Mouse (Mus musculus) neural tube, embryonic 13.5 days (tissue): ENCODE results near the gene Car15. TPM values are rescaled to one million over a fixed set of nuclear protein-coding genes. Genes with fewer than 3 reads are reported as not detected.
A peak's percentile ranks its signal among the peaks of the same experiment; 100 is the strongest.

Experiments
- ATAC-seq: fragments of 200-750 bp; cut with Nextera tagmentation; 2 replicates; pipeline ENCODE4 v1.8.0; 2017; ENCODE audit warnings: low read depth, mild to moderate bottlenecking, moderate TSS enrichment, moderate library complexity
- H3K27ac ChIP-seq: fragments of 300-500 bp; sonication (generic); replicated peaks from 2 replicates; pipeline ENCODE4 v1.5.1; 2015; ENCODE audit warnings: moderate library complexity, mild to moderate bottlenecking, inconsistent platforms
- H3K27me3 ChIP-seq: fragments of 300-500 bp; sonication (generic); 2 replicates; pipeline ENCODE4 v1.6.1; 2015; ENCODE audit warnings: mild to moderate bottlenecking, inconsistent platforms
- H3K36me3 ChIP-seq: fragments of 300-500 bp; sonication (generic); 2 replicates; pipeline ENCODE4 v1.6.1; 2015; ENCODE audit warnings: mild to moderate bottlenecking, inconsistent platforms
- H3K4me1 ChIP-seq: fragments of 300-500 bp; sonication (generic); replicated peaks from 2 replicates; pipeline ENCODE4 v1.6.1; 2015; ENCODE audit warnings: inconsistent platforms
- H3K4me2 ChIP-seq: fragments of 300-500 bp; sonication (generic); 2 replicates; pipeline ENCODE4 v1.6.1; 2015; ENCODE audit warnings: inconsistent platforms, mild to moderate bottlenecking, moderate library complexity
- H3K4me3 ChIP-seq: fragments of 300-500 bp; sonication (generic); 2 replicates; pipeline ENCODE4 v1.5.1; 2015; ENCODE audit warnings: mild to moderate bottlenecking, inconsistent platforms
- H3K9ac ChIP-seq: fragments of 300-500 bp; sonication (generic); 2 replicates; pipeline ENCODE4 v1.6.1; 2015; ENCODE audit warnings: moderate library complexity, mild to moderate bottlenecking, inconsistent platforms
- H3K9me3 ChIP-seq: fragments of 300-500 bp; sonication (generic); 2 replicates; pipeline ENCODE4 v1.6.1; 2016; ENCODE audit warnings: inconsistent platforms
- WGBS: fragments of 180-500 bp; shearing (Covaris S2); methylation state at CpG from one replicate; pipeline ENCODE4 v1.1.7; 2015; 5-methylcytosine and 5-hydroxymethylcytosine counted together
- polyA plus RNA-seq: library from polyadenylated mRNA; unstranded; fragments of >200 nt; fragmentation: Nextera tagmentation; extraction: Ambion mirVana; gene quantifications from 2 replicates; pipeline ENCODE4 v1.2.1, GENCODE M21; 2015

Gene Car15
- polyA plus RNA-seq, 1 experiment from 2014 or later, result 5.8 TPM

DNA sequence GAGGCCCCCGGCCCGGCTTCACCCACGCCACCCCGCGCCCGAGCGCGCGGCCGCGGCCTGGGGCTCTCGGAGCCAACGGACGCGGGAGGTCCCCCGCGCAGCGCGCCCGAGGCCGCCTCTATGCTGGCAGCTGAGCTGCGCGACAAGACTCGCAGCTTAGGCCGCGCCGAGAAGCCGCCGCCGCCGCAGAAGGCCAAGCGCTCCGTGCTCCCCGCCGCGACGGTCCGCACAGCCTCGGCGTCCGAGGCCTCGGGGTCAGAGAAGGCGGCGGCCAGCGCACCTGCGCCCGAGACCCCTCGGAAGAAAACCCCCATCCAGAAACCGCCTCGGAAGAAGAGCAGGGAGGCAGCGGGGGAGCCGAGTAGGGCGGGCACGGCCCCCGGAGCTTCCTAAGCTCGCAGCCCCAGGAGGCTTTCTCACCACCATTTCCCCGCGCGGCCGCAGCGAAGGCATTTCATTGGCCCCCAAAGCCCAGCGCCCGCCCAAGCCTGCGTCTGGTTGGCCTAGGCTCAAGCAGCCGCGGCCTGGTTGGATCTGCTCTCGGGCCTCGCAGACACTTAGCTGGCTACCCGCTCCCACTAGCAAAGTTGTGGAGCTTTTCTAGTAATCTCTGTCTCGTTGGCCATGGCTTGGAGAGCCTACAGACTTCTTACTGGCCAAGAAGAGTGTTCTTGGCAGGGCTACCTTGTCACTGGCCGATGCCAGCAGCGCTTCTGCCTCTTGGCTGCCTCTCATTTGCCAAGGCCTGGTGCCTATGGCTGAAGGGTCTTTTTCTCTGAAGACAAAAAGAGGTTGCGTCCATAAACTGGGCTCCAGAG lies 30.8 kb downstream of the Car15 start:
- Histone ChIP-seq H3K9me3 (no peaks in the 10 kb centered on the region), H3K4me2 (peak overlapping the region; percentile 89), H3K4me1 (peaks cover 63% of the 10 kb centered on the region), H3K27ac (peak overlapping the region; percentile 86), H3K4me3 (peak overlapping the region; percentile 65), H3K27me3 (peaks cover 64% of the 10 kb centered on the region), H3K9ac (peak overlapping the region; percentile 89), H3K36me3 (no peaks in the 10 kb centered on the region)
- ATAC-seq, result peak; percentile 85
- WGBS, result 2% methylated on average over 73 of the region's 73 CpGs

GRCm38 (mm10) chr16:17806581-17807191 lies 31.5 kb downstream of the Car15 start:
- H3K9me3 ChIP-seq, result no peaks in the 10 kb centered on the region
- peak overlapping the region; percentile 86 for H3K27ac ChIP-seq
- peak overlapping the region; percentile 65 for H3K4me3 ChIP-seq
- 2% methylated on average over 50 of the region's 50 CpGs for WGBS
- peak overlapping the region; percentile 89 for H3K9ac ChIP-seq
- H3K27me3 ChIP-seq, result peaks cover 70% of the 10 kb centered on the region
- ATAC-seq, result peak; percentile 33
- no peaks in the 10 kb centered on the region for H3K36me3 ChIP-seq
- peak overlapping the region; percentile 89 for H3K4me2 ChIP-seq
- H3K4me1 ChIP-seq, result peaks cover 66% of the 10 kb centered on the region

GRCm38 (mm10) chr16:17804982-17805381 lies 33.2 kb downstream of the Car15 start:
- Histone ChIP-seq H3K27ac (no peak overlapping the region), H3K4me3 (peak overlapping the region; percentile 31), H3K36me3 (no peaks in the 10 kb centered on the region), H3K4me2 (peak overlapping the region; percentile 63), H3K27me3 (peaks cover 76% of the 10 kb centered on the region), H3K9ac (no peak overlapping the region), H3K4me1 (peaks cover 63% of the 10 kb centered on the region), H3K9me3 (no peaks in the 10 kb centered on the region)
- 9% methylated on average over 7 of the region's 7 CpGs for WGBS
- ATAC-seq, result no peak

DNA sequence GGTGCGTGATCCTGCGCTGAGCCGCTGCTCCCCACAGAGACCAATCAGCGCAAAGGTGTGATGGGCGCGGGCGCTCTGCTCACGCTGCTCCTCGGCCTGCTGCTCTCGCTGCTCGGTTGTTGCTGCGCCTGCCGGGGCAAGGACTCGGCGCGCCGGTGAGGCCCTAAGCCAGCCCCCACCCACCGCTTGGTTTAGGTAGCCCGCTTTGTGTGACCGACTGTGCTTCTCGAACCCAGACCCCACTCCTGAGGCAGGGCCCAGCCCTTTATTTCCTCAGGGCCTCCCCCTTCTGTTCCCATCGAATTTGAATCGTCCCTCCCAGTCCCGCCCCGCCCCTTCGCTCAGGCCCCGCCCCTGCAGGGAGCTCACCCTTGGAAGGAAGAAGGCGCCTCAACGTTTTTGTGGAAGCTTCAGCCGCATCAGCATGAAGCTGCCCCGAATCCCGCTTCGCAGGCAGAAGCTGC lies 33.7 kb downstream of the Car15 start:
- Histone ChIP-seq H3K9me3 (no peaks in the 10 kb centered on the region), H3K27me3 (peaks cover 81% of the 10 kb centered on the region), H3K36me3 (no peaks in the 10 kb centered on the region), H3K4me3 (peak overlapping the region; percentile 31), H3K9ac (peak overlapping the region; percentile 44; the same call in 1 of the 2 replicates), H3K27ac (no peak overlapping the region), H3K4me2 (peak overlapping the region; percentile 63), H3K4me1 (peaks cover 58% of the 10 kb centered on the region)
- ATAC-seq, result no peak
- 3% methylated on average over 33 of the region's 33 CpGs for WGBS

DNA sequence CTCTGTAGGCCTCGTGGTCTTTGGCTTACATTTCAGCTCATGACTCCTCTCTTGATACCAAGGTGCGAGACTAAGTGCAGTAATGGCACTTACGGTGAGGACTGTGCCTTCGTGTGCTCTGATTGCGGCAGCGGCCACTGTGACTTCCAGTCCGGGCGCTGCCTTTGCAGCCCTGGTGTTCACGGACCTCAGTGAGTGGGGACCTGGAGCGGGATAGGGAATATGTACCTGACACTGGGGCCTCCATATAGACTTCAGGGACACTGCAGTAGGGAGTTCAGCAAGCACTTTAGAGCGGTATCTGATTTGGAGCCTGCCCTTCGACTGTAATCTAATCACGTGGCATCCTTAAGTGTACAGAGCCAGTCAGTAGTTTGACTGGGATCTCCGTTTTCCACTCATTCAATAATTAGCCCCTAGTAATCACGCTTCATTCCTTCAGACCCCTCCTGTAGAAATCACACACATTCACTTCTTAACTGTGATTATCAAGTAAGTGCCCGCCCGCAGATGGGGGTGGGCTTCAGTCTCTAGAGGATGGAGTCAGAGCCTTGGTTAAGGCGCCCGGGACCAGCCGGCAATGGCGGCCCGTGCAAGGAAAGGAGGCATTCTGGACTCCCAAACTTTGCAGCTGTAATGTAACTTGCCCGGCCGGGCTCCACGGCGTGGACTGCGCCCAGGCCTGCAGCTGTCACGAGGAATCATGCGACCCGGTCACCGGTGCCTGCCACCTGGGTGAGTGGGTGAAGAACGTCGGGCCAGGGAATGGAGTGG lies 34.3 kb downstream of the Car15 start:
- Histone ChIP-seq H3K27ac (no peak overlapping the region), H3K4me2 (peak overlapping the region; percentile 63), H3K4me3 (peak overlapping the region; percentile 39), H3K36me3 (no peaks in the 10 kb centered on the region), H3K9me3 (no peaks in the 10 kb centered on the region), H3K9ac (peak overlapping the region; percentile 44), H3K4me1 (peaks cover 54% of the 10 kb centered on the region), H3K27me3 (peaks cover 82% of the 10 kb centered on the region)
- ATAC-seq, result no peak
- 6% methylated on average over 33 of the region's 33 CpGs for WGBS

DNA sequence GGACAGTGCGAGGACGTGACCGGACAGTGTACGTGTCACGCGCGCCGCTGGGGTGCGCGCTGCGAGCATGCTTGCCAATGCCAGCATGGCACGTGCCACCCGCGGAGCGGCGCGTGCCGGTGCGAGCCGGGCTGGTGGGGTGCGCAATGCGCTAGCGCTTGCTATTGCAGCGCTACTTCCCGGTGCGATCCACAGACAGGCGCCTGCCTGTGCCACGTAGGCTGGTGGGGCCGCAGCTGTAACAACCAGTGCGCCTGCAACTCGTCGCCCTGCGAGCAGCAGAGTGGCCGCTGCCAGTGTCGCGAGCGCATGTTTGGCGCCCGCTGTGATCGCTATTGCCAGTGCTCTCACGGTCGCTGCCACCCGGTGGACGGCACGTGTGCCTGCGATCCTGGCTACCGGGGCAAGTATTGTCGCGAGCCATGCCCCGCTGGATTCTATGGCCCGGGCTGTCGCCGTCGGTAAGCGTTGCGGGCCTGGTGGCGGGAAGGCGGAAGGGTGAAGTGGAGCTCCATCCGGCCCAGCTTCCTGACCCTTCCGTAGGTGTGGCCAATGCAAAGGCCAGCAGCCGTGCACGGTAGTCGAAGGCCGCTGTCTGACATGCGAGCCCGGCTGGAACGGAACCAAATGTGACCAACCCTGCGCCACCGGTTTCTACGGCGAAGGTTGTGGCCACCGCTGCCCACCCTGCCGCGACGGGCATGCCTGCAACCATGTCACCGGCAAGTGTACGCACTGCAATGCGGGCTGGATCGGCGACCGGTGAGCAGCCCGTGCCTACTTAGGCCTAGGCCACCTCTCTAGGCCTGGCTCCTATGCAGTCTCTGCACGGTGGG lies 35.1 kb downstream of the Car15 start:
- H3K27me3 ChIP-seq, result peaks cover 85% of the 10 kb centered on the region
- peak overlapping the region; percentile 39 for H3K4me3 ChIP-seq
- no peak for ATAC-seq
- H3K27ac ChIP-seq, result no peak overlapping the region
- 2% methylated on average over 83 of the region's 83 CpGs for WGBS
- H3K9ac ChIP-seq, result peak overlapping the region; percentile 55; the same call in 1 of the 2 replicates
- H3K4me1 ChIP-seq, result peaks cover 62% of the 10 kb centered on the region
- H3K4me2 ChIP-seq, result peak overlapping the region; percentile 63
- no peaks in the 10 kb centered on the region for H3K9me3 ChIP-seq
- H3K36me3 ChIP-seq, result no peaks in the 10 kb centered on the region

DNA sequence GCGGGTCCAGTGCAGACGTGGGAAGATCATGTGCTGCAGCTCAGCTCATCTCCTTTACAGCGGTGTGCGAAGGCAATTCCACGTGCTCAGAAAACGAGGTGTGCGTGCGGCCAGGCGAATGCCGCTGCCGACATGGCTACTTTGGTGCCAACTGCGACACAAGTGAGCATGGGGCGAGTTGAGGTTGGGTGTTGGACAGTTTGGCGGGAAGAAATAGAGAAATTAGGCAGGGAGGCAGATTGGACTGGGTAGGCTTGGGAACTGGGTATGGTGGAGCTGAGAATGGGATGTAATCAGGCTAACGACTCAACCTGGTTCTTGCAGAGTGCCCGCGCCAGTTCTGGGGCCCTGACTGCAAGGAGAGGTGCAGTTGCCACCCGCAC lies 35.7 kb downstream of the Car15 start:
- Histone ChIP-seq H3K9ac (peak overlapping the region; percentile 55; the same call in 1 of the 2 replicates), H3K4me1 (peaks cover 62% of the 10 kb centered on the region), H3K4me3 (peak overlapping the region; percentile 39), H3K27me3 (peaks cover 91% of the 10 kb centered on the region), H3K9me3 (no peaks in the 10 kb centered on the region), H3K4me2 (peak overlapping the region; percentile 63), H3K36me3 (no peaks in the 10 kb centered on the region), H3K27ac (no peak overlapping the region)
- 2% methylated on average over 18 of the region's 18 CpGs for WGBS
- no peak for ATAC-seq

- Histone ChIP-seq H3K4me1 (peaks cover 64% of the 10 kb centered on the region), H3K9me3 (no peaks in the 10 kb centered on the region), H3K4me3 (no peak overlapping the region), H3K27me3 (peaks cover 96% of the 10 kb centered on the region), H3K36me3 (no peaks in the 10 kb centered on the region), H3K27ac (no peak overlapping the region), H3K9ac (no peak overlapping the region), H3K4me2 (no peak overlapping the region)
- 3% methylated on average over 7 of the region's 7 CpGs for WGBS
- no peak for ATAC-seq
Measured at GRCm38 (mm10) chr16:17801777-17802455, 36.2 kb downstream of the Car15 start.

DNA sequence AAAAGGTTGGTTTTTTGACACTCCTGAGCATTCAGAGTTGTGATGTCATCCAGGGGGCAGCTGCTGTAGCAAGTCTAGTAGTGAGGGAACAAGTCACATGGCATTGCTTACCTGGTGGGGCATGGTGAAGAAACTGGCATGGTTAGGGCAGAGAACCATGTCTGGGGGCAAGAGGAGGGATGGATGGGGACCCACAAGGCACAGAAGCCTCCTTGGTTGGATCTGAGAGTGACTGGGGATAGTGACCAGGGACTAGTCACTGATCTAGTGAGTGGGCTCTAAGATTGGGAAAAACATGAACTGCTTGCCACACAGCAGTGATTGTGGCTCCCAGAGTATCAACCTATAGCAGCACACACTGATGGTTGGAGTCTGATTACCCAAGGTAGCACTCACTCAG lies 38.6 kb downstream of the Car15 start:
- no peak overlapping the region for H3K4me2 ChIP-seq
- peaks cover 99% of the 10 kb centered on the region for H3K27me3 ChIP-seq
- H3K9ac ChIP-seq, result no peak overlapping the region
- H3K9me3 ChIP-seq, result no peaks in the 10 kb centered on the region
- ATAC-seq, result no peak
- no peak overlapping the region for H3K27ac ChIP-seq
- peaks cover 50% of the 10 kb centered on the region for H3K4me1 ChIP-seq
- H3K4me3 ChIP-seq, result no peak overlapping the region
- H3K36me3 ChIP-seq, result no peaks in the 10 kb centered on the region

DNA sequence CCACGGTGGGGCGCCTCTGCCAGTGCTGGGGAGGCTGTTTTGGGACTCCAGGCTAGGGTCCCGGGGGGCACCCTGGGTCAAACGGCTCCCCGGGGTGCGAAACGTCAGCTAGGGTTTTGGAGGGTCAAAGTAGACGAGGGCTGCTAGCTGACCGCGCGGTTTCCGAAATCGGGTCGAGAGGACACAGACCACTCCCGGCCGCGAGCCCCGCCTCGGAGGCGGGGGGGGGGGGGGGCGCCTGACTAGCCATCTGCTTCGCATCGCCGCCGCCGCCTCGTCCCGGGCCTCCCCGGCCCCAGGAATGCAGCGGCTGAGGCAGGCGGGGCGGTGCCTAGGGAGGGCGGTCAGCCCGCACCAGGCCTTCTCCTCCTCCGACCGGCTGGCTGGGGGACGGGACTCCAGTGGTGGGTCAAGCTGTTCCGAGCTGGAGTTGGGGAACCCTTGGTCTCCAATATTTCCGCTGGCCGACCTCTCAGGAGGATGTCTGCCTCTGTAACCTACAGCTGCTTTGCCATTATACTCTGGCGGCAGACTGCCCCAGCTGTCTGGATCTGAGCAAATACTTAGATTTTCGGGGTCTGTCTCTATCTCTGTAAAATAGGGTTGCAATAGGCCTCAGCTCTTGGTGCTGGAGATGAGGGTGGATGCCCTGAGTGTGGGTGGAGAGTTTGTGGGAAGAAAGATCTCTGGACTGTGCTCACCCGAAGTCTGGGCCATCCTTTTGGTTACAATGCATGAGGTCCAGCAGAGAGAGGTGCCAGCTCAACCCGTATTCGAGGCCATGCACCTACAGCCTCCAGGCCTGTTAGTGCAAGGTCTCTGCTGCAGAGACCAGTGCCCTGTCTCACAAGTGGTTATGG lies 39.6 kb downstream of the Car15 start:
- H3K4me2 ChIP-seq, result peak overlapping the region; percentile 73
- 0 out of 2 replicates have a peak overlapping the region, but pooled peaks have one; percentile 10 for H3K27ac ChIP-seq
- H3K36me3 ChIP-seq, result 0 out of 2 replicates have a peak, but pooled peaks cover 9% of the 10 kb centered on the region
- peak overlapping the region; percentile 75 for H3K9ac ChIP-seq
- peaks cover 40% of the 10 kb centered on the region for H3K4me1 ChIP-seq
- H3K27me3 ChIP-seq, result peaks cover 99% of the 10 kb centered on the region
- no peaks in the 10 kb centered on the region for H3K9me3 ChIP-seq
- peak overlapping the region; percentile 53 for H3K4me3 ChIP-seq
- 2% methylated on average over 34 of the region's 45 CpGs for WGBS
- no peak for ATAC-seq
